Mouse (Mus musculus) cerebellum, adult 2 months (tissue): Measurements from ENCODE around the gene Toe1. TPM values are rescaled to one million over a fixed set of nuclear protein-coding genes. Genes with fewer than 3 reads are reported as not detected.

ENCODE experiments used
- DNase-seq, 2 experiments: peaks; one replicate each; pipeline ENCODE4 v3.0.0; 2021
- H3K27ac ChIP-seq: fragments of 200-500 bp; 2 replicates; pipeline ENCODE4 v1.5.1; 2012; ENCODE audit warnings: low read length, control low read depth, inconsistent platforms; ENCODE audit not compliant: insufficient read depth
- H3K27me3 ChIP-seq: fragments of 200-500 bp; 2 replicates; pipeline ENCODE4 v1.6.1; 2012; ENCODE audit warnings: inconsistent platforms, mild to moderate bottlenecking, low read length, moderate library complexity; ENCODE audit not compliant: control insufficient read depth, insufficient read depth
- H3K4me1 ChIP-seq: fragments of 200-500 bp; 2 replicates; pipeline ENCODE4 v1.6.1; 2011; ENCODE audit warnings: low read length; ENCODE audit not compliant: control insufficient read depth, insufficient read depth
- H3K4me3 ChIP-seq: fragments of 200-500 bp; replicated peaks from 2 replicates; pipeline ENCODE3; 2011; ENCODE audit warnings: mild to moderate bottlenecking, low read depth, low read length, control low read depth; ENCODE audit not compliant: insufficient read depth
- CTCF ChIP-seq: fragments of 200-500 bp; IDR thresholded peaks from 2 replicates; pipeline ENCODE4 v1.5.1; 2011; ENCODE audit warnings: low read depth, mild to moderate bottlenecking, control low read depth, low read length, moderate library complexity, borderline replicate concordance; ENCODE audit not compliant: insufficient read depth
- POLR2A ChIP-seq: fragments of 200-500 bp; IDR thresholded peaks from 2 replicates; pipeline ENCODE4 v1.6.1; 2011; ENCODE audit warnings: low read length, control low read depth, borderline replicate concordance; ENCODE audit not compliant: insufficient read depth
- WGBS: fragments of 180-500 bp; shearing (Covaris S2); methylation state at CpG from one replicate; pipeline ENCODE4 v1.1.7; 2018; 5-methylcytosine and 5-hydroxymethylcytosine counted together
- polyA plus RNA-seq: library from polyadenylated mRNA; depleted of rRNA; stranded (reverse); fragments of >200 nt; gene quantifications from 2 replicates; pipeline ENCODE4 v1.2.3, GENCODE M21; 2012

The Toe1 gene
- polyA plus RNA-seq, 1 experiment = 29.9 TPM

GRCm38 (mm10) chr4:116830070-116830368 lies 22.6 kb upstream of the Toe1 start:
- Histone ChIP-seq H3K27ac (no peak overlapping the region), H3K4me1 (peaks cover 3% of the 10 kb centered on the region; the same call in 1 of the 2 replicates), H3K27me3 (no peaks in the 10 kb centered on the region), H3K4me3 (no peak overlapping the region)
- DNase-seq = no peak
- 22% methylated on average over 6 of the region's 6 CpGs for WGBS
- TF ChIP-seq POLR2A (no peak), CTCF (no peak)

GRCm38 (mm10) chr4:116829364-116830069 lies 22.1 kb upstream of the Toe1 start:
- no peak for TF ChIP-seq POLR2A
- TF ChIP-seq CTCF = no peak
- Histone ChIP-seq H3K4me3 (no peak overlapping the region), H3K27me3 (no peaks in the 10 kb centered on the region), H3K27ac (no peak overlapping the region), H3K4me1 (peaks cover 3% of the 10 kb centered on the region; the same call in 1 of the 2 replicates)
- no peak for DNase-seq
- 65% methylated on average over 6 of the region's 6 CpGs for WGBS

DNA sequence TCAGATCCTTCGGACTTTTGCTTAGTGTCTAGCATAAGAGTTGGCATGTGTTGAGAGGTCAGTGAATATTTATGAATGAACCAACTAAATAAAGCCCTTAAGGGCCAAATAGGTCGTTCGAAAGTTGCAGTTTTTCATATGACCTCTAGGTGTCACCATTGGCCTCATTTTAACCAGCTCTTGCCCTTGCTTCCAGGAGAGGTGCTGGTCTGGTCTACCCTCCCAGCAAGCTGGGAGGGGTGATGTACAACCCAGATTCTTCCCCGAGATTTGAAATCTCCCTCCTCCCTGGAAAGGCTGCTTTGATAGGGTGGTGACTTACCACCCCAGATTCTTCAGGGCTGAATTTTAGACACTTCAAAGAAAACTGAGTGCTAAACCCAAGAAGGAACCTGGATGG lies 20.4 kb upstream of the Toe1 start:
- Histone ChIP-seq H3K27ac (no peak overlapping the region), H3K4me3 (no peak overlapping the region), H3K27me3 (no peaks in the 10 kb centered on the region), H3K4me1 (peaks cover 3% of the 10 kb centered on the region; the same call in 1 of the 2 replicates)
- 1% methylated on average over 4 of the region's 4 CpGs for WGBS
- peak; percentile 81 for TF ChIP-seq CTCF
- no peak for TF ChIP-seq POLR2A
- peak; percentile 40 to 73 for DNase-seq

GRCm38 (mm10) chr4:116824541-116825004 lies 17.1 kb upstream of the Toe1 start:
- H3K4me1 ChIP-seq = peaks cover 7% of the 10 kb centered on the region; the same call in 1 of the 2 replicates
- TF ChIP-seq POLR2A = peak; percentile 78; the same call in 1 of the 2 replicates
- TF ChIP-seq CTCF = no peak
- DNase-seq = peak; percentile 84 to 86

GRCm38 (mm10) chr4:116821694-116822016 lies 14.2 kb upstream of the Toe1 start, which contains the start of gene Hpdl:
Hpdl (minus strand) TSS chr4:116821707.
- no peak for DNase-seq
- peaks cover 21% of the 10 kb centered on the region for H3K4me1 ChIP-seq
- H3K27ac ChIP-seq = no peak within 1 kb of the TSS
- H3K27me3 ChIP-seq = no peaks in the 10 kb centered on the region
- TF ChIP-seq POLR2A = no peak
- no peak for TF ChIP-seq CTCF
- H3K4me3 ChIP-seq = peak within 1 kb of the TSS; percentile 71
- 13% methylated on average over 9 of the region's 9 CpGs for WGBS

More at GRCm38 (mm10) chr4:116824541-116825004, 17.1 kb upstream of the Toe1 start:
- H3K27ac ChIP-seq = peak overlapping the region; percentile 60
- H3K4me3 ChIP-seq = peak overlapping the region; percentile 68
- H3K27me3 ChIP-seq = no peaks in the 10 kb centered on the region
- 1% methylated on average over 29 of the region's 29 CpGs for WGBS

- TF ChIP-seq CTCF (no peak), POLR2A (peak; percentile 43; the same call in 1 of the 2 replicates)
- H3K4me3 ChIP-seq = peak overlapping the region; percentile 71
- H3K4me1 ChIP-seq = peaks cover 21% of the 10 kb centered on the region
- DNase-seq = peak; percentile 72 to 78
- no peak overlapping the region for H3K27ac ChIP-seq
- no peaks in the 10 kb centered on the region for H3K27me3 ChIP-seq
- WGBS = under 1% methylated on average over 51 of the region's 51 CpGs
Measured at GRCm38 (mm10) chr4:116820902-116821693, 13.7 kb upstream of the Toe1 start.

DNA sequence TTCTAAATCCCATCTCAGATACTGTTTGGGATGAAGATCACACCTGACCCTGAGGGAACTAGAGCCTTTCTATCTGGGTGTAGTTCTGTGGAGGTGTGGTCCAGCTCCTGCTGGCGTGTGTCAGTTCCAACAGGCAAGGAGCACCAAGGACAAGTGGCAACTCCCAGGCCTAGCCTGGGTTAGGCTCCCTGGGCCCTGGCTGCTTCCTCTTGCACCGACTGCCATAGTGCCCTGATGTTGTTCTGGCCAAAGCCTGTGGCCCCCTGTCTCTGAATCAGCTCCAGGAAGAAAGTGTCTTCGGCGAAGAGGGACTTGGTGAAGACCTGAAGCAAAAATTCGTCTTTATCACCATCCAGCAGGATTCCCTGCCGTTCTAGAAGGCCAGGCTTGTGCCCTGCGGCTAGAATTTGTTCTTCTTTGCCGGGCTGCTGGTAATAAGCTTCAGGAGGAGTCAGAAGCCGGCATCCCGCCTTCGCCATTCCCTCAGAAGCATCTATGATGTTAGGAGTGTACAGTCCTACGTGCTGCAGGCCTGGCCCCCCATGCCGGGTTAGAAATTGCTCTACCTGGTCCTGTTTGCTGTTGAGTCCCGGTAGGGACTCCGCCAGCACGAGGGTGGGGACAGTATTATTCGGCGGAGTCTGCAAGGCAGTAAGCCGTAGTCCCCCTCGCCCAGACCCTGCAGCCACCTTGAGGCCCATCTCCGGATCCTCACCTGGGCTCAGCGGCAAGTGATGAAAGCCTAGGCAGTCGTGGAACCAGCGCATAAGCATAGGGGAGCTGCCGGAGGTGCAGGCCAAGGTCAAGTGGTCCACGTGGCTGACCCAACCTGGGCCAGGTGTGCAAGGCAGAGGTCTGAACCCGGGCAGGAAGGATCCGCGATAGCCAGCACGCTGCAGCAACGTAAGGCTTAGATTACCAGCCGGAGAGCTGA lies 12.8 kb upstream of the Toe1 start:
- Histone ChIP-seq H3K4me1 (peaks cover 18% of the 10 kb centered on the region), H3K27me3 (no peaks in the 10 kb centered on the region), H3K4me3 (peak overlapping the region; percentile 71), H3K27ac (no peak overlapping the region)
- TF ChIP-seq CTCF (no peak), POLR2A (no peak)
- DNase-seq = peak in 1 of 2 experiments; percentile 27
- WGBS = 39% methylated on average over 32 of the region's 32 CpGs
